Mouse (Mus musculus) spleen, adult 2 months (tissue): ENCODE data around the gene BC030870. TPM values are rescaled to one million over a fixed set of nuclear protein-coding genes. Genes with fewer than 3 reads are reported as not detected.

Experiments
- DNase-seq, 2 experiments: peaks; one replicate each; pipeline versions ENCODE4 v3.0.0 to v3.0.0-alpha.2; 2012 to 2021; ENCODE audit warnings: low spot score in 2 of 2, low read depth in 1 of 2
- H3K27ac ChIP-seq: fragments of 200-500 bp; 2 replicates; pipeline ENCODE4 v1.5.1; 2012; ENCODE audit warnings: low read length, inconsistent platforms; ENCODE audit not compliant: insufficient read depth
- H3K27me3 ChIP-seq: fragments of 200-500 bp; 2 replicates; pipeline ENCODE4 v1.6.1; 2012; ENCODE audit warnings: mild to moderate bottlenecking, moderate library complexity, low read length, inconsistent platforms; ENCODE audit not compliant: control insufficient read depth, insufficient read depth
- H3K36me3 ChIP-seq: fragments of 200-500 bp; 2 replicates; pipeline ENCODE4 v1.6.1; 2012; ENCODE audit warnings: mild to moderate bottlenecking, low read length, inconsistent platforms; ENCODE audit not compliant: control insufficient read depth, insufficient read depth
- H3K4me1 ChIP-seq: fragments of 200-500 bp; 2 replicates; pipeline ENCODE4 v1.6.1; 2011; ENCODE audit warnings: inconsistent platforms; ENCODE audit not compliant: control insufficient read depth, insufficient read depth, insufficient read length
- H3K4me3 ChIP-seq: fragments of 200-500 bp; 2 replicates; pipeline ENCODE4 v1.5.1; 2011; ENCODE audit warnings: mild to moderate bottlenecking, inconsistent platforms; ENCODE audit not compliant: insufficient read depth, insufficient read length; ENCODE audit errors: extremely low read depth
- CTCF ChIP-seq: fragments of 200-500 bp; IDR thresholded peaks from 2 replicates; pipeline ENCODE4 v1.5.1; 2011; ENCODE audit warnings: mild to moderate bottlenecking, inconsistent platforms; ENCODE audit not compliant: insufficient read depth, insufficient read length, insufficient replicate concordance; ENCODE audit errors: extremely low read depth
- POLR2A ChIP-seq: fragments of 200-500 bp; IDR thresholded peaks from 2 replicates; pipeline ENCODE4 v1.6.1; 2011; ENCODE audit warnings: low read depth, low read length, inconsistent platforms
- WGBS: fragments of 180-500 bp; shearing (Covaris S2); methylation state at CpG from one replicate; pipeline ENCODE4 v1.1.7; 2018; 5-methylcytosine and 5-hydroxymethylcytosine counted together
- polyA plus RNA-seq: library from polyadenylated mRNA; depleted of rRNA; stranded (reverse); fragments of >200 nt; gene quantifications from 2 replicates; pipeline ENCODE4 v1.2.3, GENCODE M21; 2012

The BC030870 gene
- polyA plus RNA-seq, 1 experiment = not detected

- no peak for DNase-seq
- TF ChIP-seq CTCF (no peak), POLR2A (no peak)
- Histone ChIP-seq H3K36me3 (no peaks in the 10 kb centered on the region), H3K4me1 (no peaks in the 10 kb centered on the region), H3K4me3 (no peak overlapping the region), H3K27ac (no peak overlapping the region), H3K27me3 (no peaks in the 10 kb centered on the region)
- WGBS = 67% methylated on average over 3 of the region's 3 CpGs
Measured at GRCm38 (mm10) chr8:65126454-65126853, 2.9 kb downstream of the BC030870 start.

DNA sequence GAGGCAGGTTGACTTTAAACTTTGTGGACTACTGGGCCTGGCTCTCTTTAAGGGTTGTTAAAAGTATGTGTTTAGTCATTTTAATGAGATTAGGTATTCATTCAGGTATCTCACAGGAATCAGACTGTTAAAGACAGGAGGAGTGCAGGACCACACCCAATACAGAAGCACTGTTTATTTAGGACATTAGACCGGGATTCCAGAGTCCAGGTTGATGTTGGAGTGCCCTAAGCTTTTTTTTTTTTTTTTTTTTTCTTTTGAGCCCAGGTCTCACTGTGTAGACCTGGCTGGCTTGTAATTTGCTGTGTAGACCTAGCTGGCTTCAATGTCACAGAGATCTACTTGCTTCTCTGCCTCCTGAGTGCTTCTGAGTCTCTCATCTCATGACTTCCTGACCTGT, 3.3 kb downstream of the BC030870 start:
- Histone ChIP-seq H3K4me3 (no peak overlapping the region), H3K4me1 (no peaks in the 10 kb centered on the region), H3K27ac (no peak overlapping the region), H3K27me3 (no peaks in the 10 kb centered on the region), H3K36me3 (no peaks in the 10 kb centered on the region)
- TF ChIP-seq CTCF = no peak
- TF ChIP-seq POLR2A = no peak
- 71% methylated on average over 1 of the region's 1 CpGs for WGBS
- DNase-seq = no peak

GRCm38 (mm10) chr8:65112092-65112491, 17.3 kb downstream of the BC030870 start:
- H3K36me3 ChIP-seq = no peaks in the 10 kb centered on the region
- H3K27me3 ChIP-seq = no peaks in the 10 kb centered on the region
- H3K4me3 ChIP-seq = no peak overlapping the region
- 76% methylated on average over 6 of the region's 6 CpGs for WGBS
- no peak overlapping the region for H3K27ac ChIP-seq
- no peak for TF ChIP-seq CTCF
- no peak for TF ChIP-seq POLR2A
- no peaks in the 10 kb centered on the region for H3K4me1 ChIP-seq
- no peak for DNase-seq

DNA sequence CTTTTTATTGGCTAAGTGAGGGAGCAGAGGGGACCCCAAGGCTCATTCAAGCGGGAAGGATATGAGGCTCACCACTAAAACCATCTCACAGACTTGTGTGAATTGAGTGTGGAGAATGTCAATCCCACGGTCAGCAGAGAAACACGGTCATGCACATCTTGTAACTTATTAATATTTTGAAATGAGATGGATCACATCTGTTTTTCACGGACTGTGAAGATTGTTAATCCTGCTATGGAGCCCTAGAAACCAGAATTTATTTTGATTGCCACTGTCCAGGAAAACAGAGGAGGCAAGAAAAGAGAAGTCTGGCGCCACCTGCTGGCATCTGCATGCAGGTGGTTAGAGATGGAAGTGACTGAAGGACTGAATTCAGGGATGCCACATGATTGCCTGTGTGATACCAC, 19.1 kb downstream of the BC030870 start:
- Histone ChIP-seq H3K27me3 (no peaks in the 10 kb centered on the region), H3K36me3 (no peaks in the 10 kb centered on the region), H3K27ac (no peak overlapping the region), H3K4me3 (no peak overlapping the region), H3K4me1 (no peaks in the 10 kb centered on the region)
- no peak for TF ChIP-seq POLR2A
- TF ChIP-seq CTCF = peak; percentile 33; the same call in 1 of the 2 replicates
- 32% methylated on average over 5 of the region's 5 CpGs for WGBS
- DNase-seq = peak in 1 of 2 experiments; percentile 5

DNA sequence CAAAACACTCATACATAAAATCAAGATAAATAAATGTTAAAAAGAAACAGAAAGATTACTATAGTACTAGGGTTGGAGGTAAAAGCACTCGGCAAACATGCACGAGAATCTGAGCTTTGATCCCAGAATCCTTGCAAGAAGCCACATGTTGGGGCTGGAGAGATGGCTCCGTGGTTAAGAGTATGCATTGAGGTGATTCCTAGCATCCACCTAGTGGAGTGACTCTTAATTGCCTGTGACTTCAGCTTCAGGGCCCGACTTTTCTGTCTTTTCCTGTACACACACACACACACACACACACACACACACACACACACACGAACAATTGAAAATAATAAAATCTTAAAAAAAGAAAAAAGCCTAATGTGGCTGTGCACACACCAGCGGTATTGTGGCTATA, 20.4 kb downstream of the BC030870 start:
- no peak overlapping the region for H3K4me3 ChIP-seq
- no peak overlapping the region for H3K27ac ChIP-seq
- H3K36me3 ChIP-seq = no peaks in the 10 kb centered on the region
- H3K4me1 ChIP-seq = no peaks in the 10 kb centered on the region
- 72% methylated on average over 6 of the region's 6 CpGs for WGBS
- TF ChIP-seq POLR2A (no peak), CTCF (no peak)
- no peaks in the 10 kb centered on the region for H3K27me3 ChIP-seq
- no peak for DNase-seq

- Histone ChIP-seq H3K27ac (no peak overlapping the region), H3K4me3 (no peak overlapping the region), H3K4me1 (no peaks in the 10 kb centered on the region), H3K27me3 (no peaks in the 10 kb centered on the region), H3K36me3 (no peaks in the 10 kb centered on the region)
- WGBS = 94% methylated on average over 25 of the region's 25 CpGs
- TF ChIP-seq POLR2A (no peak), CTCF (no peak)
- DNase-seq = no peak
Measured at GRCm38 (mm10) chr8:65107936-65108718, 21.2 kb downstream of the BC030870 start.

DNA sequence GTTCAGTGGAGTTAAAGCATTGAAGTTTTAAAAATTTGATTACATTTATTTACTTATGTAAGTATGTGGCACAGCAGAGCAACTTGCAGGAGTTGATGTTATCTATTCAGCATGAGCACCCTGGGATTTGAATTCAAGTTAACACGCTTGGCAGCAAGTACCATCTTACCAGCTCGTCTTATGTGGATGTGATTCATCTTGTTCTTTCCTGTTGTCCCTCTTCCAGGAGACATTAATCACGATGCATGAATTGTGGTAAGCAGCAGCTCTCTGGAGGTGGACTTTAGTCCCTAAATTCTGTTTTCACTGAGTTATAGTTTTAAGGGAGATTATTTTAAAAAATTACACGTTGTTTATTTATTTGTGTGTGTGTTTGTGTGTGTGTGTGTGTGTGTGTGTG, 25.3 kb downstream of the BC030870 start:
- Histone ChIP-seq H3K27ac (no peak overlapping the region), H3K36me3 (no peaks in the 10 kb centered on the region), H3K4me3 (no peak overlapping the region), H3K27me3 (no peaks in the 10 kb centered on the region), H3K4me1 (no peaks in the 10 kb centered on the region)
- DNase-seq = no peak
- TF ChIP-seq POLR2A (no peak), CTCF (no peak)
- 67% methylated on average over 4 of the region's 4 CpGs for WGBS
